Mouse (Mus musculus) megakaryocyte, embryonic 14.5 days (primary cell): ENCODE measurements at regions not wholly inside any gene's neighbourhood (a gene's known extent, or its start where the extent isn't known, plus 50 kb on each side); places are given as distances from the start of the nearest gene placed in this dataset.

Experiments
- FLI1 ChIP-seq: IDR thresholded peaks from 2 replicates; pipeline ENCODE4 v1.6.1; 2012; ENCODE audit warnings: low read length, inconsistent platforms, mixed read lengths
- GATA1 ChIP-seq: IDR thresholded peaks from 3 replicates; pipeline ENCODE4 v1.6.1; 2012; ENCODE audit warnings: mixed read lengths, low read length, inconsistent platforms, borderline replicate concordance

GRCm38 (mm10) chr10:44747419-44747818 is 219.1 kb upstream of the Prdm1 start:
- TF ChIP-seq FLI1 (no peak), GATA1 (no peak)
